Mouse (Mus musculus): ENCODE data around the gene Mms22l. TPM values are rescaled to one million over a fixed set of nuclear protein-coding genes. Genes with fewer than 3 reads are reported as not detected.
"Not testable (repeated sequence)": the region's sequence is repeated elsewhere in the genome, so short reads cannot be mapped to it uniquely, and the experiment has no call there.

Gene Mms22l
- polyA plus RNA-seq, 1 experiment from 2014 or later: 35.5 TPM

DNA sequence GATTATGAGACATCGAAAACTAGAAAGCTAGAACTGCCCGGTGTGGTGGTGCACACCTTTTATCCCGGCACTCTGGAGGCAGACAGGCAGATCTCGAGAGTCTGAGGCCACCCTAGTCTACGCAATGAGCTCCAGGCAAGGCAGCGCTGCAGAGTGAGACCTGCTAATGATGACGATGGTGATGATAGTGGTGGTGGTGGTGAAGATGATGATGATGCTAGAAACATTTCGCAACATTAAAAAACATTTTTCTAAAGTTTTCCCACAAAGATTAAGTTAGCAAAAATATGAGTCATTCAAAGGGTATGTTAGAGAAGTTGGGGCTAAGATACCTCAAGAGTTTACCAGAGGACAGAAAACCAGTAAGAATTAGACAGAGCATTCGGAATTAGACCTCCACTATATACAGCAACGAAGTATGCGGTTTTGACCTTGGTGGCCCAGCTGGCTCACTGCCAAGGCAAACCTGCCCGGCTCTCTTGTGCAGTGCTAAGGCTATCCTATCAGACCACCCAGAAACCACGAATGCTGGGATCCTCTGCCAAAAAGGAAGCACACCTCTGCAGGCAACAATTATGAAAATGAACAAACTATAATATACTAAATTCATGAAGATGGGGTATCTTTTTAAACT is 129.8 kb downstream of the Mms22l start:
- no peak overlapping the region for H3K4me2 ChIP-seq

DNA sequence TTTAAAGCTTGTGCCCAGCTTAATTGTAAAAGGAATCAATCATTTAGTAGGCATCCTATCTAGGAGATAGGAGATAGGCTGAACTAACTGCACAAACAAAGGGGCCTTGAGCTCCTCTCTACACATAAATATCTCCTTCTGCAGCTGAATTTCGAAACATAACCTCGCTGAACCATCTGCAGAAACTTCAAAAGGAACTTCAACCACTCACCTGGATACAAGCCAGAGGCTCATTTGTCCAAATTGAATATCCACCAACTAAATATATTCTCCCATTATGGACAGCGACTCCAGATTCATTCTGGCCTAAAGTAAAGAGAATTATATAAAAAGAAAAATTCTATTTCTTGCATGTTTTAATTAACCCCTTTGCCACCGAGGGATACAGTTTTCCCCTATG is 130.4 kb downstream of the Mms22l start:
- H3K4me1 ChIP-seq: peaks cover 11% of the 10 kb centered on the region
- no peak overlapping the region for H3K4me3 ChIP-seq
- no peak overlapping the region for H3K9ac ChIP-seq
- no peak for ATAC-seq
- no peaks in the 10 kb centered on the region for H3K27me3 ChIP-seq
- H3K27ac ChIP-seq: no peak overlapping the region
- no peaks in the 10 kb centered on the region for H3K9me3 ChIP-seq (replicated peaks)
- H3K36me3 ChIP-seq (ENCODE audit: poor library complexity, severe bottlenecking): no peaks in the 10 kb centered on the region
- no peak overlapping the region for H3K4me2 ChIP-seq
- WGBS: 76% methylated on average over 4 of the region's 4 CpGs

More for the DNA sequence above, 129.8 kb downstream of the Mms22l start:
- WGBS: 82% methylated on average over 13 of the region's 13 CpGs
- ATAC-seq: no peak
- H3K4me3 ChIP-seq: no peak overlapping the region
- no peaks in the 10 kb centered on the region for H3K36me3 ChIP-seq (ENCODE audit: poor library complexity, severe bottlenecking)
- no peak overlapping the region for H3K9ac ChIP-seq
- H3K27me3 ChIP-seq: no peaks in the 10 kb centered on the region
- no peak overlapping the region for H3K27ac ChIP-seq
- H3K4me1 ChIP-seq: peaks cover 6% of the 10 kb centered on the region
- no peaks in the 10 kb centered on the region for H3K9me3 ChIP-seq (replicated peaks)

DNA sequence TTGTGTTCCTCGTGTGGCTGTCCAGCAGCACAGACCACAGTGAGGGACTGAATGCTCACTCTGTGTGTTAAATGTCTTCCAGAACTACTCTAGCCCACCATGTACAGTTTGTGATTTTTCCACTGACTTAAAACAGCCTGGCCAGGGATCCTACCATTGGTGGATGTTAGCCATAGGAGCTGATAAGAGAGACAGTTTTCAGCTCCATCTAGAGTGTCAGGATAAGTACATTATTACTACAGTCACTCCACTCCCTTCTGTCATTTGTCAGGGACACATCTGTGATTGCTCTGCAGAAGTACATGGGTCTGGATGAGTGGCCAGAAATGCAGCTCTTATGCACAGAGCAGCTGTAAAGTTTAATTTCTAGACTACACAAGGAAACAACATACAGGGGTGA is 131.6 kb downstream of the Mms22l start:
- H3K4me1 ChIP-seq: peaks cover 16% of the 10 kb centered on the region
- no peak overlapping the region for H3K9ac ChIP-seq
- WGBS: 72% methylated on average over 1 of the region's 1 CpGs
- ATAC-seq: no peak
- no peaks in the 10 kb centered on the region for H3K9me3 ChIP-seq (replicated peaks)
- H3K4me3 ChIP-seq: no peak overlapping the region
- no peak overlapping the region for H3K27ac ChIP-seq
- H3K4me2 ChIP-seq: no peak overlapping the region
- H3K27me3 ChIP-seq: no peaks in the 10 kb centered on the region
- H3K36me3 ChIP-seq (ENCODE audit: poor library complexity, severe bottlenecking): no peaks in the 10 kb centered on the region

DNA sequence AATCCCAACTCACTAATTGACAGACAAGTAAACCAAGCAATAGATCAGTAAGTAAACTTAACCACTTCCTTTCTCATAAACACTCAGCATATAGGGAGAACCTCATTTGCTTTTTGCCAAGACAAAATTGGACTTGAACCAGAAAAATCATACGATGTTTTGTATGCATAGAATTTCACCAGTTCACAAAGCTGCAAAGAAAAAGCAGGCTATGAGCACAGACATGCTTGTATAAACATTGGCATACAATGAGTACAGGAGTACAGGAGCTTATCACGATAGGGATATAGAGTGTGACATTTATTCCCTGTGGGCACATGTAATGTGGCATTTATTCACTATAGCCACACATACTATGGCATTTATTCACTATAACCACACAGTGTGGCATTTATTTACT is 134.2 kb downstream of the Mms22l start:
- Histone ChIP-seq H3K4me2 (no peak overlapping the region), H3K36me3 (ENCODE audit: poor library complexity, severe bottlenecking) (no peaks in the 10 kb centered on the region), H3K4me1 (peaks cover 22% of the 10 kb centered on the region), H3K4me3 (no peak overlapping the region), H3K27ac (no peak overlapping the region), H3K27me3 (no peaks in the 10 kb centered on the region), H3K9ac (no peak overlapping the region), H3K9me3 (replicated peaks) (no peaks in the 10 kb centered on the region)
- peak; percentile 31; the same call in 1 of the 2 replicates for ATAC-seq
- WGBS: 77% methylated on average over 2 of the region's 2 CpGs

DNA sequence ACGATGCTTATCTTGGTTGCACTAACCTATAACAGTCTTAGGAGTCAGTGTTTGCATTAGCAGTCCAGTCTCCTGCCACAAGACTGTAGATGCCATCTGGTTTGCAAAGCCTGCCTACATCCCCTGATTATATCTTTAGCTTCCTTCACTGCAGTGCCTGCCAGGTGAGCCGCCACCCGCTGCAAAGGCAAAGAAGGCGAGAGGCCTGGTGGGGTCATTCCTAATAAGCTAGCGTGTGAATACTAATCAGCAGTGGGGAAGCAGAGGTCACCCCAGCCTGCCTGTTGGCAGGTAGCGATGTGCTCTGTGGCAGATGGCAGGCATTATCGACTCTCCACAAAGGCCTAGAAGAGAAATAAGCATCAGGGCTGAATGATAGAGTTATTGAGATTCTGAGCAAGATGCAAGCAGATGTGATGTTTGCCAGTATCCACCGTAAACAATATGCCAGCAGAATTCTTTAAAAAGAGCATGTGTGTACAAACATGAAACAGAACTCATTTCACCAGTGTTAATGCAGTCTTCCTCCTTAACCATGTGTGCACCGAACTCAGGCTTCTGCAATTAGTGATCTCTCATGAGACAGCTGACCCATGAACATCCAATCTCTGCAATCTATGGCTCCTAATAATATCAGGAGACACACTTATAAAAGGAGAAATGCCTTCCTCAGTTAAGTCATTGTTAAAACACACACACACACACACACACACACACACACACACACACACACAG is 135.1 kb downstream of the Mms22l start:
- 42% methylated on average over 9 of the region's 9 CpGs for WGBS
- no peaks in the 10 kb centered on the region for H3K27me3 ChIP-seq
- ATAC-seq: peak; percentile 77
- H3K36me3 ChIP-seq (ENCODE audit: poor library complexity, severe bottlenecking): no peaks in the 10 kb centered on the region
- H3K4me2 ChIP-seq: no peak overlapping the region; the same call in 1 of the 2 replicates
- peaks cover 22% of the 10 kb centered on the region for H3K4me1 ChIP-seq
- no peak overlapping the region for H3K9ac ChIP-seq
- no peaks in the 10 kb centered on the region for H3K9me3 ChIP-seq (replicated peaks)
- H3K4me3 ChIP-seq: no peak overlapping the region
- H3K27ac ChIP-seq: peak overlapping the region; percentile 72

DNA sequence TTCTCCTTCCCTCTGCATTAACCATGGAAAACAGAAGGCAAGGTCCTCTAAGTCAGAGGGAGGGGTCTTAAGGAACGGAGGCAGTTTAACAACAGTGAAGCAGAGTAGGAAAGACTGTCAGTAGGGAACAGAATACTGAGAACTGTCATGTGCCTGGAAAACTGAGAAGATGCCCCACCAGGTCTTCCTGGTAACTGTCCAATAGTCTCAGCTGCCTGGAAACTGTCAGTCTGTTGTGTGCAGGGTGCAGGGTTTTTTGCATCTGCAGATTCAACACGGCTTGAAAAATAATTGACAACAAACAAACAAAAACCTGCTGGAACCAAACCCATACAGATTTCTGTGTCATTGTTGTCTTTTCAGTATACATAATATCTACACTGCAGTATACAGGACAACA is 146.1 kb downstream of the Mms22l start:
- H3K9ac ChIP-seq: no peak overlapping the region
- 0 out of 2 replicates have a peak, but pooled peaks have one; percentile 19 for ATAC-seq
- H3K4me3 ChIP-seq: no peak overlapping the region
- no peaks in the 10 kb centered on the region for H3K4me1 ChIP-seq
- H3K9me3 ChIP-seq (replicated peaks): no peaks in the 10 kb centered on the region
- WGBS: 65% methylated on average over 2 of the region's 2 CpGs
- no peaks in the 10 kb centered on the region for H3K36me3 ChIP-seq (ENCODE audit: poor library complexity, severe bottlenecking)
- no peak overlapping the region for H3K27ac ChIP-seq
- no peaks in the 10 kb centered on the region for H3K27me3 ChIP-seq
- H3K4me2 ChIP-seq: no peak overlapping the region

DNA sequence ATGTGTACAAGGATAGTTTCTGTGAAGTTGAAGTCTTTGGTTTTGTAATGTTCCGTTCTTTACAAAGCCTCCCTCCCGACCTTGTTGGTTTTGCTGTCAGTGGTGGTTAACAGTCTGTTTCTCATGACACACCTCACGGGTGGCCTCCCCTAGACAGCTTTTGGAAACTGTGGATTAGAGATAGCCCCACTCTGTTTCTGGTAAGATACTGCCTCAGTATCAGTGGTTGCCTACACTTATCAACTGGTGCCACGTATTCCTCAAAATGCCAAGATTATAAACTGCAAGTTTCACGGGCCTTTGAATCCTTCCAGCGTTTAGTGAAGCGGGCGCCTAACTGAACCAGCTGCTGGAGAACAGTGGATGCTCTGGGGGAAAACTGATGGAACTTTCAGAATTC is 148.5 kb downstream of the Mms22l start:
- H3K4me2 ChIP-seq: not testable (repeated sequence)

More for the DNA sequence above, 148.5 kb downstream of the Mms22l start:
- H3K9ac ChIP-seq; H3K4me1 ChIP-seq; H3K27ac ChIP-seq; H3K4me3 ChIP-seq; ATAC-seq; H3K36me3 ChIP-seq (ENCODE audit: poor library complexity, severe bottlenecking); H3K9me3 ChIP-seq (replicated peaks); H3K27me3 ChIP-seq: not testable (repeated sequence)
- WGBS: 92% methylated on average over 7 of the region's 8 CpGs
